Mouse (Mus musculus) forebrain, embryonic 12.5 days (tissue): ENCODE results near the gene Ostm1. TPM values are rescaled to one million over a fixed set of nuclear protein-coding genes. Genes with fewer than 3 reads are reported as not detected.

Experiments used
- ATAC-seq: fragments of 200-750 bp; cut with Nextera tagmentation; 2 replicates; pipeline ENCODE4 v1.8.0; 2017; ENCODE audit warnings: moderate TSS enrichment; ENCODE audit not compliant: low FRiP score
- H3K27ac ChIP-seq: fragments of 300-500 bp; sonication (generic); 2 replicates; pipeline ENCODE4 v1.5.1; 2016; ENCODE audit warnings: mild to moderate bottlenecking
- H3K27me3 ChIP-seq: fragments of 300-500 bp; sonication (generic); 2 replicates; pipeline ENCODE4 v1.6.1; 2016; ENCODE audit warnings: mild to moderate bottlenecking
- H3K36me3 ChIP-seq: fragments of 300-500 bp; sonication (generic); replicated peaks from 2 replicates; pipeline ENCODE4 v1.6.1; 2016; ENCODE audit warnings: mild to moderate bottlenecking
- H3K4me1 ChIP-seq: fragments of 300-500 bp; sonication (generic); 2 replicates; pipeline ENCODE4 v1.6.1; 2016
- H3K4me2 ChIP-seq: fragments of 300-500 bp; sonication (generic); 2 replicates; pipeline ENCODE4 v1.6.1; 2016; ENCODE audit warnings: mild to moderate bottlenecking, moderate library complexity
- H3K4me3 ChIP-seq: fragments of 300-500 bp; sonication (generic); replicated peaks from 2 replicates; pipeline ENCODE4 v1.5.1; 2016; ENCODE audit warnings: mild to moderate bottlenecking
- H3K9ac ChIP-seq: fragments of 300-500 bp; sonication (generic); 2 replicates; pipeline ENCODE4 v1.6.1; 2016; ENCODE audit warnings: mild to moderate bottlenecking
- H3K9me3 ChIP-seq: fragments of 300-500 bp; sonication (generic); 2 replicates; pipeline ENCODE4 v1.6.1; 2016
- WGBS: fragments of 180-500 bp; shearing (Covaris S2); methylation state at CpG from one replicate; pipeline ENCODE4 v1.1.7; 2016; 5-methylcytosine and 5-hydroxymethylcytosine counted together
- polyA plus RNA-seq: library from polyadenylated mRNA; unstranded; fragments of >200 nt; fragmentation: Nextera tagmentation; extraction: Ambion mirVana; gene quantifications from 2 replicates; pipeline ENCODE4 v1.2.1, GENCODE M21; 2016

The Ostm1 gene
- polyA plus RNA-seq, 1 experiment from 2014 or later: 65.4 TPM

DNA sequence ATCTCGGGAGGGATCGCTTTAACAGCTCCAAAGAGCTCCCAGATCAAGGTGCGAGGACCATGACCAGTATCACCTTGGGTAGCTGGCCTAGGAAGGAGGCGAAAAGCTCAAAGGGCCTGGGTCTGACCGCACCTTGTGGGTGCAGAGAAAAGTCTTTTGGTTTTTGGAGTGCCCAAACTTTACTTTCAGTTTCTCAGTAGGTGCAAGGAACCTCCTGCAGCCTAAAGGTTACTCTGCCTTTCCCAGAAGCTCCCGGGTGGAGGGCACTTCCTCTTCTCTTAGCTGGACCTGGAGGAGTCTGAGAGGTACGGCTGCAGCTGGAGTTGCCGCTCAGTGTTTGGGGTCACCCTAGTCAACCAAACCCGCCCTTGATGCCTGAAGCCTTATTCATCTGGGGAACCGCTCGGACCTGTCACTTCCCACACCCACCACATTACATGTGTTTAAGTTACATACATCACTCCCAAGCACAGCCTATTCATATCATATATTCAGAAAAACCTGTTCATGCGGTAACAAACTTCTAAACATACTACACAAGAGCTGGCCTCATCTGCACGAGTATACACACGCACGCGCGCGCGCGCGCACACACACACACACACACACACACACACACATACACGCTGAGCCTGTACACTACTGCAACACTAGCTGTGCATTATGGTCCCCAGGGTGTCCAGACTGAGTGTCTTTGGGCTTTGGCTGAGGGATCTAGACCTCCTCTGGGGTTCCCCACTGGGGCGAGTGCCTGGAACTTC, 49.9 kb downstream of the Ostm1 start:
- H3K27me3 ChIP-seq: peaks cover 51% of the 10 kb centered on the region
- peak overlapping the region; percentile 36 for H3K4me3 ChIP-seq
- H3K4me2 ChIP-seq: peak overlapping the region; percentile 66
- peak overlapping the region; percentile 49 for H3K9ac ChIP-seq
- peak overlapping the region; percentile 97 for H3K27ac ChIP-seq
- 6% methylated on average over 23 of the region's 23 CpGs for WGBS
- peaks cover 83% of the 10 kb centered on the region for H3K4me1 ChIP-seq
- no peak for ATAC-seq
- H3K9me3 ChIP-seq: no peaks in the 10 kb centered on the region
- no peaks in the 10 kb centered on the region for H3K36me3 ChIP-seq

DNA sequence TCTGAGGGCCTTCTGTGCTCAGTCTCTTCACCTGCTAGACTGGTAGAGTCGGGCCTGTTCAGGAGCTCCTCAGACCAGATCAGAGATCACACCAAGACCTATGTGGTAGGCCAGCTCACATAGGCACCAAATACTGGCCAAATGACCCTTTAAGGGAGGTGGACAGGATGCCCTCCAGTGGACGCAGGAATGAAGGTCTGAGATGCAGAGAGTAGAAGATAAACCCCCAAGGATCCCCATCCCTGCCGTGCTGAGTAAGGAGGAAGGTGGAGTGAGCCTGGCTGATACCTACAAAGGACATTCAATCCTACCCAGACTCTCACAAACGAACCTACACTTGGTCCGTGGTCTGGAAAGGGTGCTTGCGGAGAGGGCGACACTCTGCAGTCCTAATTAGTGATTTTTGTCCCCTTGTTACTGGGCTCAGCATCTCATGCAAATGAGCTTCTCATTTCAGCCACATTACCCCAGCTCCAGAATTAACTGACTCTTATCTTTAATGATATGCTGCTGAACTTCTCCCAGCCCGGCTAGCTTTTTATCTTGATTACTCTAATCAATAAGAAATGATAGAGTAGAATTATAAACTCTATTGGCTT, 50.6 kb downstream of the Ostm1 start:
- Histone ChIP-seq H3K27me3 (peaks cover 48% of the 10 kb centered on the region), H3K4me2 (peak overlapping the region; percentile 66), H3K36me3 (no peaks in the 10 kb centered on the region), H3K27ac (peak overlapping the region; percentile 97), H3K9me3 (no peaks in the 10 kb centered on the region), H3K4me1 (peaks cover 78% of the 10 kb centered on the region), H3K9ac (0 out of 2 replicates have a peak overlapping the region, but pooled peaks have one; percentile 49), H3K4me3 (no peak overlapping the region; the same call in 1 of the 2 replicates)
- no peak for ATAC-seq
- under 1% methylated on average over 8 of the region's 8 CpGs for WGBS

GRCm38 (mm10) chr10:42635046-42635445, 51.4 kb downstream of the Ostm1 start:
- H3K4me3 ChIP-seq: peak overlapping the region; percentile 35
- 1% methylated on average over 11 of the region's 11 CpGs for WGBS
- ATAC-seq: no peak
- H3K4me1 ChIP-seq: peaks cover 70% of the 10 kb centered on the region
- peak overlapping the region; percentile 97 for H3K27ac ChIP-seq
- H3K36me3 ChIP-seq: no peaks in the 10 kb centered on the region
- peak overlapping the region; percentile 61; the same call in 1 of the 2 replicates for H3K9ac ChIP-seq
- H3K4me2 ChIP-seq: peak overlapping the region; percentile 66
- no peaks in the 10 kb centered on the region for H3K9me3 ChIP-seq
- H3K27me3 ChIP-seq: peaks cover 40% of the 10 kb centered on the region

DNA sequence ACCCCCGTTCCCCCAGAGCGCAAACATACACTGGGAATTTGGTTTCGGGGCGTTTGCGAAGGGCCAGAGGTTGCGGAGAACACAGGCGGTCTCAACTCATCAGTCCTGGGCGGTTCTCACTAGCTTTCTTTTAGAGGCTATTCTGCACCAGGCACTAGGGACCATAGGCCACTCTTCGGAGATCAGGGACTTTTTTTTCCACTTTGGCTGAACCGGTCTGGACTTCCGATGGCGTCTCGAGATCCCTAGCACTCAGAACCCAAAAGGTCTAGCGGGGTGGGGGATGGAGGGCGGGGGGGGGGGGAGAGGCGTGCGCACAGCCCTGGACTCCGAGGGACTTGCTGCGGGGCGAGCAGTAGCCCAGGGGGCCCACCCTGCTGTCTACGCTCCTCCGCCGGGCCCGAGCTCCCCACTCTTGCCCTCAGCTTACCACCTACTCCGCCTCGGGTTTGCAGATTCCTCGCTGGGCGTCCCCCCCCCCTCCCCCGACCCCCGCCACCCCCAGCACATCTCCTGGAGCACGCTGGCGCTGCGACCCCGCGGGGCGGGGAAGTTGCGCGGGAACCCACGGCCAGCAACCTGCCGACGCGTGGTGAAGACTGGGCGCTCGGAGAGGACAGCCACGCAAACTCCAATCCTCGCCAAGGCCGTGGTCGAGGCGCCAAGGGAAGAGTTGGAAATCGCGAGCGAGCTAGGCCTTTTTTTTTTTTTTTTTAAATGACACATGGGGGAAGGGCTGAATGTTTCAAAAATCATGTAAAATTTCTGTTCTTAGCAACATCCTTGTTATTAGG, 52.1 kb downstream of the Ostm1 start:
- Histone ChIP-seq H3K9me3 (no peaks in the 10 kb centered on the region), H3K27me3 (peaks cover 39% of the 10 kb centered on the region), H3K36me3 (no peaks in the 10 kb centered on the region), H3K9ac (peak overlapping the region; percentile 61), H3K4me3 (peak overlapping the region; percentile 35), H3K4me2 (peak overlapping the region; percentile 66), H3K27ac (peak overlapping the region; percentile 97), H3K4me1 (peaks cover 63% of the 10 kb centered on the region)
- ATAC-seq: no peak
- 2% methylated on average over 40 of the region's 52 CpGs for WGBS

- WGBS: 5% methylated on average over 27 of the region's 27 CpGs
- Histone ChIP-seq H3K27me3 (peaks cover 39% of the 10 kb centered on the region), H3K36me3 (no peaks in the 10 kb centered on the region), H3K4me3 (peak overlapping the region; percentile 12; the same call in 1 of the 2 replicates), H3K4me1 (peaks cover 55% of the 10 kb centered on the region), H3K9ac (peak overlapping the region; percentile 61; the same call in 1 of the 2 replicates), H3K27ac (peak overlapping the region; percentile 63; the same call in 1 of the 2 replicates), H3K9me3 (no peaks in the 10 kb centered on the region), H3K4me2 (peak overlapping the region; percentile 66)
- ATAC-seq: no peak
Measured at GRCm38 (mm10) chr10:42636360-42637182, 52.9 kb downstream of the Ostm1 start.

DNA sequence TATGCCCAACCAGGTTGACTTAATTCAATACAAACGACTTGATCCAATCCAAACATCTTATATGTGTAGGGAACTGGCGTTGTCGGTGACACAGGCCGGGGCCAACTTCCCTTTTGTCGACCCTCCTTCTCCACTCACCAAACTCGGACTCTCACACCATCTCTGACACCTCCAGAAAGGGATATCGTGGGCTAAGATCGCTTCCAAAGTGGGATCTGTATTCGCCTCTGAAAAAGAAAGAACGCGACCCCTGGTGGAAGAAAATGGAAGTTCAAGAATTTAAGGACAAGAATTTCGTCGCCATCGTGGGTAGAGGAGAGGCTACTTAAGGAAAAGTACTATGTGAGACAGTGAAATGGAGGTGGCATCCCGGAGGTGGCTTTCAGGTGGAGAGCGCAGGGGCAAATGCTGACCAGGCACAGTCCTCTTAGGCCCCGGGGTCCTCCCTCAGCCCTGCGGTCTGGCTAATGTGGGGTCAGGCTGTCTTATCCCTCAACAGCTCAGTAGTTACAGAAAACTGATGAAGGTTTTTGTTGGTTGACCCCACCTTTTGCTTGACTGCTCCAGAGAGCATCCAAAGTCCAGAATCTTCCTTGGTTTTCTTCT, 53.7 kb downstream of the Ostm1 start:
- H3K4me3 ChIP-seq: no peak overlapping the region

GRCm38 (mm10) chr10:42639856-42640255, 56.2 kb downstream of the Ostm1 start:
- Histone ChIP-seq H3K4me3 (no peak overlapping the region), H3K4me2 (no peak overlapping the region), H3K27me3 (peaks cover 24% of the 10 kb centered on the region), H3K36me3 (no peaks in the 10 kb centered on the region), H3K9me3 (no peaks in the 10 kb centered on the region; the same call in 1 of the 2 replicates), H3K9ac (no peak overlapping the region), H3K27ac (no peak overlapping the region), H3K4me1 (peaks cover 22% of the 10 kb centered on the region)
- no peak for ATAC-seq
- 90% methylated on average over 6 of the region's 6 CpGs for WGBS

More for the DNA sequence above, 53.7 kb downstream of the Ostm1 start:
- 0 out of 2 replicates have a peak overlapping the region, but pooled peaks have one; percentile 63 for H3K27ac ChIP-seq
- no peak for ATAC-seq
- H3K9ac ChIP-seq: no peak overlapping the region
- H3K36me3 ChIP-seq: no peaks in the 10 kb centered on the region
- no peaks in the 10 kb centered on the region for H3K9me3 ChIP-seq
- H3K4me2 ChIP-seq: peak overlapping the region; percentile 66
- peaks cover 48% of the 10 kb centered on the region for H3K4me1 ChIP-seq
- H3K27me3 ChIP-seq: peaks cover 39% of the 10 kb centered on the region
- 5% methylated on average over 18 of the region's 18 CpGs for WGBS

DNA sequence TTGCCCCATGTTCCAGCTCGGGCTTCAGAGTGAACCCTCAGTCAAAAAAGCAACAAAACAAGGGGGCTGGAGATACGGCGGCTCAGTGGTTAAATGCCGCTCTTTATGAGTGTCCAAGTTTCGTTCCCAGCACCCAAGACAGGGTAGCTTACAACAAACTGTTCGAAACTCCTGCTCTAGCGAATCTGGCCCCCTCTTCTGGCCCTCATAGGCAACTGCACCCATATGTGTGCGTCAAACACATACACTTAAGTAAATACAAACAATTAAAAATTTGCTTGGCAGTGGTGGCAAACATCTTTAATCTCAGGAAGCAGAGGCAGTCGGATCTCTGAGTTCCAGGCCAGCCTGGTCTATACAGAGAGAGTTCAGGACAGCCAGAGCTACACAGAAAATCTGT, 60.0 kb downstream of the Ostm1 start:
- Histone ChIP-seq H3K4me1 (no peaks in the 10 kb centered on the region), H3K9ac (no peak overlapping the region), H3K27ac (no peak overlapping the region), H3K9me3 (no peaks in the 10 kb centered on the region; the same call in 1 of the 2 replicates), H3K4me2 (no peak overlapping the region), H3K27me3 (peaks cover 3% of the 10 kb centered on the region; the same call in 1 of the 2 replicates), H3K36me3 (no peaks in the 10 kb centered on the region), H3K4me3 (no peak overlapping the region)
- WGBS: 93% methylated on average over 9 of the region's 9 CpGs
- no peak for ATAC-seq

DNA sequence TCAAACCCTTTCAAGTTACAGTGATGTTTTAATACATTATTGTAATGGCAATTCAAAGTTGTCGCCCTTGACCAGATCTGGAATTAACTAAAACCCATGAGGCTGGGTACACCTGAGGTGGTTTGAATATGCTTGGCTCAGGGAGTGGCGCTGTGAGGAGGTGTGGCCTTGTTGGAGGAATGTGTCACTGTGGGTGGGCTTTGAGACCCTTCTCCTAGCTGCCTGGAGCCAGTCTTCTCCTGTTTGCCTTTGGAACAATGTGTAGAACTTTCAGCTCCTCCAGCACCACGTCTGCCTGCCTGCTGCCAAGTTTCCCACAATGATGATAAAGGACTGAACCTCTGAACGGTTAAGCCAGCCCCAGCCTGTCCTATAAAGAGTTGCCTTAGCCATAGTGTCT, 62.7 kb downstream of the Ostm1 start:
- 55% methylated on average over 4 of the region's 4 CpGs for WGBS
- Histone ChIP-seq H3K4me2 (no peak overlapping the region), H3K4me1 (no peaks in the 10 kb centered on the region), H3K4me3 (no peak overlapping the region), H3K9me3 (no peaks in the 10 kb centered on the region; the same call in 1 of the 2 replicates), H3K9ac (no peak overlapping the region), H3K27ac (no peak overlapping the region), H3K27me3 (no peaks in the 10 kb centered on the region), H3K36me3 (no peaks in the 10 kb centered on the region)
- ATAC-seq: no peak

- Histone ChIP-seq H3K4me2 (no peak overlapping the region), H3K36me3 (no peaks in the 10 kb centered on the region), H3K9ac (no peak overlapping the region), H3K4me3 (no peak overlapping the region), H3K27ac (no peak overlapping the region), H3K27me3 (no peaks in the 10 kb centered on the region), H3K9me3 (no peaks in the 10 kb centered on the region), H3K4me1 (no peaks in the 10 kb centered on the region)
- 84% methylated on average over 2 of the region's 2 CpGs for WGBS
- no peak for ATAC-seq
Measured at GRCm38 (mm10) chr10:42661916-42662315, 78.3 kb downstream of the Ostm1 start.

DNA sequence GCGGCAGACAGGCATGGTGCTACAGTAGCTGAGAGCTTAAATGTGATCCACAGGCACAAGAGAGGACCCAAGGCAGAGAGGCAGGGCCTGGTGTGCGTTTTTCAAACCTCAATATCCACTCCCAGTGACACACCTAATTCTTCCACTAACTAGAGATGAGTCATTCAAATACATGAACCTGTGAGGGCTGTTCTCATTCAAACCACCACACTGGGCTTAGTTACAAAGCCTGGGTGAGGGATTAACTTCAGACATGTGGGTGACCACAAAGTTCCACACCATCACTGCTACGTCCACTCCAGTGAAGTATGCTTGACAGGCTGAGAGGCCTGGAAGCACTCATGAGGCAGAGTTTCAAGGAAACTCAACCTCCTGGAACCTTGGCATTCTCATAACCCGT, 86.3 kb downstream of the Ostm1 start:
- no peaks in the 10 kb centered on the region for H3K4me1 ChIP-seq
- no peak overlapping the region for H3K27ac ChIP-seq
- H3K27me3 ChIP-seq: no peaks in the 10 kb centered on the region
- H3K4me3 ChIP-seq: no peak overlapping the region
- no peak for ATAC-seq
- H3K9me3 ChIP-seq: no peaks in the 10 kb centered on the region
- WGBS: 94% methylated on average over 4 of the region's 4 CpGs
- H3K36me3 ChIP-seq: no peaks in the 10 kb centered on the region
- H3K9ac ChIP-seq: no peak overlapping the region
- H3K4me2 ChIP-seq: no peak overlapping the region
